Mouse (Mus musculus) granulocyte monocyte progenitor cell, adult 5-6 weeks (primary cell): ENCODE data around the gene Mpp2. TPM values are rescaled to one million over a fixed set of nuclear protein-coding genes. Genes with fewer than 3 reads are reported as not detected.

Experiments
- ATAC-seq: replicated peaks from 2 replicates; pipeline ENCODE4 v1.8.0; 2016; ENCODE audit warnings: mild to moderate bottlenecking, moderate TSS enrichment, inconsistent platforms; ENCODE audit not compliant: poor library complexity, severe bottlenecking
- total RNA-seq, 2 experiments: library from RNA; stranded (forward) in 1 of 2; stranded (reverse) in 1 of 2; fragments of 200-712, 200-1000 nt in 1 of 2; fragments of >200 nt in 1 of 2; fragmentation: Nextera tagmentation in 1 of 2; gene quantifications; 2 replicates each; pipeline ENCODE4 v1.2.3; 2014 to 2017

Gene Mpp2
- total RNA-seq, 2 experiments from 2014 or later: not detected

GRCm38 (mm10) chr11:102073722-102074121 is 14.6 kb downstream of the Mpp2 start:
- ATAC-seq: no peak

- no peak for ATAC-seq
Measured at GRCm38 (mm10) chr11:102072729-102073128, 15.6 kb downstream of the Mpp2 start.

GRCm38 (mm10) chr11:102070426-102070825 is 17.9 kb downstream of the Mpp2 start:
- no peak for ATAC-seq

- no peak for ATAC-seq
Measured at GRCm38 (mm10) chr11:102069633-102070032, 18.7 kb downstream of the Mpp2 start.

GRCm38 (mm10) chr11:102068969-102069368 is 19.3 kb downstream of the Mpp2 start:
- no peak for ATAC-seq

GRCm38 (mm10) chr11:102063076-102063475 is 25.2 kb downstream of the Mpp2 start:
- no peak for ATAC-seq

- ATAC-seq: no peak
Measured at GRCm38 (mm10) chr11:102061941-102062473, 26.3 kb downstream of the Mpp2 start.

GRCm38 (mm10) chr11:102061236-102061940 is 26.9 kb downstream of the Mpp2 start:
- ATAC-seq: peak; percentile 76

GRCm38 (mm10) chr11:102053847-102054246 is 34.5 kb downstream of the Mpp2 start:
- peak; percentile 56 for ATAC-seq

GRCm38 (mm10) chr11:102053183-102053582 is 35.1 kb downstream of the Mpp2 start:
- no peak for ATAC-seq

GRCm38 (mm10) chr11:102052697-102053096 is 35.6 kb downstream of the Mpp2 start:
- ATAC-seq: no peak

GRCm38 (mm10) chr11:102051954-102052353 is 36.4 kb downstream of the Mpp2 start:
- no peak for ATAC-seq

GRCm38 (mm10) chr11:102051541-102051940 is 36.8 kb downstream of the Mpp2 start:
- ATAC-seq: no peak

- no peak for ATAC-seq
Measured at GRCm38 (mm10) chr11:102049875-102050482, 38.3 kb downstream of the Mpp2 start.

- ATAC-seq: no peak
Measured at GRCm38 (mm10) chr11:102046607-102047006, 41.7 kb downstream of the Mpp2 start.

- no peak for ATAC-seq
Measured at GRCm38 (mm10) chr11:102044691-102045212, 43.6 kb downstream of the Mpp2 start.

- no peak for ATAC-seq
Measured at GRCm38 (mm10) chr11:102043381-102043780, 44.9 kb downstream of the Mpp2 start.

GRCm38 (mm10) chr11:102042971-102043370 is 45.3 kb downstream of the Mpp2 start:
- ATAC-seq: no peak

- ATAC-seq: peak; percentile 94
Measured at GRCm38 (mm10) chr11:102041350-102041949, 46.9 kb downstream of the Mpp2 start, which contains the start of gene Cd300lg. Gene Cd300lg (plus strand): TSS chr11:102041509.

GRCm38 (mm10) chr11:102040646-102041045 is 47.7 kb downstream of the Mpp2 start:
- ATAC-seq: no peak

- ATAC-seq: peak; percentile 78
Measured at GRCm38 (mm10) chr11:102040138-102040524, 48.2 kb downstream of the Mpp2 start.
